Mouse (Mus musculus) myocyte (in vitro differentiated cells): Measurements from ENCODE around the gene Cldn4.

Source experiments
- E2F4 ChIP-seq: IDR thresholded peaks from one replicate; pipeline ENCODE4 v1.6.1; 2011; ENCODE audit warnings: mild to moderate bottlenecking, control low read depth, moderate library complexity; ENCODE audit not compliant: insufficient read depth
- MAX ChIP-seq: IDR thresholded peaks from one replicate; pipeline ENCODE4 v1.6.1; 2011; ENCODE audit warnings: low read depth, mild to moderate bottlenecking, control low read depth
- MYOD1 ChIP-seq, 3 experiments: IDR thresholded peaks; one replicate each; pipeline ENCODE4 v1.6.1; 2011; ENCODE audit warnings: control low read depth in 2 of 3, low read depth in 2 of 3, mild to moderate bottlenecking in 2 of 3, moderate library complexity in 1 of 3; ENCODE audit not compliant: insufficient read length in 2 of 3, control insufficient read depth in 1 of 3
- MYOG ChIP-seq, 3 experiments: IDR thresholded peaks; one replicate each; pipeline ENCODE4 v1.6.1; 2011; ENCODE audit warnings: control low read depth in 2 of 3, low read depth in 2 of 3, mild to moderate bottlenecking in 2 of 3; ENCODE audit not compliant: insufficient read length in 2 of 3, control insufficient read depth in 1 of 3, insufficient read depth in 1 of 3
- POLR2AphosphoS2 ChIP-seq: IDR thresholded peaks from one replicate; pipeline ENCODE4 v1.6.1; 2011; ENCODE audit warnings: low read depth, control low read depth; ENCODE audit not compliant: insufficient read length
- SRF ChIP-seq: IDR thresholded peaks from one replicate; pipeline ENCODE4 v1.6.1; 2011; ENCODE audit warnings: low read depth; ENCODE audit not compliant: control insufficient read depth, insufficient read length
- TCF12 ChIP-seq: IDR thresholded peaks from one replicate; pipeline ENCODE4 v1.6.1; 2011; ENCODE audit warnings: mild to moderate bottlenecking, control low read depth; ENCODE audit not compliant: poor library complexity, insufficient read depth, severe bottlenecking
- USF1 ChIP-seq: IDR thresholded peaks from one replicate; pipeline ENCODE4 v1.6.1; 2011; ENCODE audit warnings: low read depth, mild to moderate bottlenecking, control low read depth, moderate library complexity

GRCm38 (mm10) chr5:134976577-134977250, 30.0 kb upstream of the Cldn4 start:
- TF ChIP-seq E2F4 = no peak
- no peak for TF ChIP-seq POLR2AphosphoS2
- no peak for TF ChIP-seq TCF12
- no peak for TF ChIP-seq USF1
- TF ChIP-seq SRF = no peak
- no peak for TF ChIP-seq MYOG (IDR thresholded peaks at IDR 0.05; ENCODE audit: control insufficient read depth in 1 of 3, insufficient read depth in 1 of 3, insufficient read length in 2 of 3, low read depth in 2 of 3)
- no peak for TF ChIP-seq MAX
- no peak for TF ChIP-seq MYOD1 (IDR thresholded peaks at IDR 0.05; ENCODE audit: control insufficient read depth in 1 of 3, insufficient read length in 2 of 3, low read depth in 2 of 3)
